Mouse (Mus musculus): Measurements from ENCODE around the gene Lipc. TPM values are rescaled to one million over a fixed set of nuclear protein-coding genes. Genes with fewer than 3 reads are reported as not detected.

The Lipc gene
- 0.25 TPM for polyA plus RNA-seq (2014; fragmentation: Illumina TruSeq; extraction: RNeasy Lipid Tissue Mini Kit (QIAGEN cat#74804); ENCODE audit: low read depth, low replicate concordance)

DNA sequence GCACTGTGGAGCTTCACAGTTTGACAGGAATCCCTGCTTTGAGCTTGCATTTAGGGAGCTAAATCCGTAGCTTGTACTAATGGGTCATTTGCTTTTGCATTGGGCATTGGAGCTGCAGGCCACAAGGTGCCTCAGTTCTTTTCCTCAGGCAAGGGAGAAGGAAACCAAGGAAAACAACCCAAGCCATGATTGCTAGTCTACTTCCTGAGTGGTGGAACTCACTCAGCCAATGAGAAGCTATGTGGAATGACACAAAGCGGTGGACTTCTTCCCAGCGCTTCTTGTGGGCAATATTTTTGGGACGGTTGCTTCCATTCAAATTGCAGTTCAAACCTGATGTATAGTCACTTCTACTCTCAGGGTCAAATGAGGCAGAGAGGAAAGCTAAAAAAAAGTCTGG, at the start of gene Lipc:
Gene Lipc (minus strand): TSS at position 101 of the 400 bp plus-strand sequence.

Other genes starting within 250 kb of the Lipc start
- gene Aqp9, start 216.5 kb upstream of the Lipc start, polyA plus RNA-seq (2014; fragmentation: Illumina TruSeq; extraction: RNeasy Lipid Tissue Mini Kit (QIAGEN cat#74804); ENCODE audit: low read depth, low replicate concordance), result 0.66 TPM